Mouse (Mus musculus) monocyte, adult 2 months (primary cell): ENCODE data around the gene Nps.
"Not testable (repeated sequence)": the region's sequence is repeated elsewhere in the genome, so short reads cannot be mapped to it uniquely, and the experiment has no call there.

Experiments used
- DNase-seq, 2 experiments: peaks; one replicate each; pipeline ENCODE4 v3.0.0; 2022; ENCODE audit warnings: low spot score in 2 of 2, low read depth in 1 of 2

The Nps gene

GRCm38 (mm10) chr7:135258053-135258753 lies at the start of gene Nps:
Gene Nps, plus strand, starts transcription at chr7:135258703.
- DNase-seq: not testable (repeated sequence)

- DNase-seq: no peak
Observed at GRCm38 (mm10) chr7:135208947-135209567, 49.4 kb upstream of the Nps start.

GRCm38 (mm10) chr7:135210296-135210695 lies 48.2 kb upstream of the Nps start:
- DNase-seq: no peak

- DNase-seq: no peak
Observed at GRCm38 (mm10) chr7:135210831-135211230, 47.7 kb upstream of the Nps start.

GRCm38 (mm10) chr7:135212505-135212904 lies 46.0 kb upstream of the Nps start:
- no peak for DNase-seq

- no peak for DNase-seq
Observed at GRCm38 (mm10) chr7:135221475-135221874, 37.0 kb upstream of the Nps start.

- DNase-seq: no peak
Observed at GRCm38 (mm10) chr7:135226021-135226420, 32.5 kb upstream of the Nps start.

GRCm38 (mm10) chr7:135237152-135237551 lies 21.4 kb upstream of the Nps start:
- no peak for DNase-seq

- DNase-seq: no peak
Observed at GRCm38 (mm10) chr7:135239441-135239840, 19.1 kb upstream of the Nps start.

GRCm38 (mm10) chr7:135240006-135240405 lies 18.5 kb upstream of the Nps start:
- DNase-seq: no peak

- DNase-seq: no peak
Observed at GRCm38 (mm10) chr7:135240636-135241035, 17.9 kb upstream of the Nps start.

GRCm38 (mm10) chr7:135244171-135244880 lies 14.2 kb upstream of the Nps start:
- no peak for DNase-seq

GRCm38 (mm10) chr7:135246386-135246785 lies 12.1 kb upstream of the Nps start:
- DNase-seq: no peak

- DNase-seq: no peak
Observed at GRCm38 (mm10) chr7:135253249-135253648, 5.3 kb upstream of the Nps start.

- no peak for DNase-seq
Observed at GRCm38 (mm10) chr7:135254423-135254822, 4.1 kb upstream of the Nps start.

- no peak for DNase-seq
Observed at GRCm38 (mm10) chr7:135271011-135271410, 12.5 kb downstream of the Nps start.

- no peak for DNase-seq
Observed at GRCm38 (mm10) chr7:135283212-135283611, 24.7 kb downstream of the Nps start.

- DNase-seq: no peak
Observed at GRCm38 (mm10) chr7:135289976-135290375, 31.5 kb downstream of the Nps start.

- no peak for DNase-seq
Observed at GRCm38 (mm10) chr7:135291646-135292236, 33.2 kb downstream of the Nps start.

- DNase-seq: no peak
Observed at GRCm38 (mm10) chr7:135294498-135294897, 36.0 kb downstream of the Nps start.

GRCm38 (mm10) chr7:135304496-135304895 lies 46.0 kb downstream of the Nps start:
- no peak for DNase-seq
